Mouse (Mus musculus): ENCODE results near the gene Anxa11. TPM values are rescaled to one million over a fixed set of nuclear protein-coding genes. Genes with fewer than 3 reads are reported as not detected.
A peak's percentile ranks its signal among the peaks of the same experiment; 100 is the strongest.
"Not testable (repeated sequence)": the region's sequence is repeated elsewhere in the genome, so short reads cannot be mapped to it uniquely, and the experiment has no call there.

Anxa11 gene
- total RNA-seq, 2 experiments from 2014 or later: 76.4 to 83.4 TPM

GRCm38 (mm10) chr14:25866832-25867231, 24.9 kb downstream of the Anxa11 start:
- DNase-seq: peak; percentile 62 to 66
- intact Hi-C loops (cut with DNase I): no loop called here

- intact Hi-C loops (cut with DNase I): no loop called here
- DNase-seq: no peak
These were observed 25.9 kb downstream of the Anxa11 start for GRCm38 (mm10) chr14:25867834-25868233.

- DNase-seq: no peak
- intact Hi-C loops (cut with DNase I): no loop called here
These were observed 26.8 kb downstream of the Anxa11 start for GRCm38 (mm10) chr14:25868706-25869105.

GRCm38 (mm10) chr14:25869135-25869878, 27.4 kb downstream of the Anxa11 start:
- DNase-seq: no peak
- intact Hi-C loops (cut with DNase I): no loop called here

GRCm38 (mm10) chr14:25872461-25873415, 30.8 kb downstream of the Anxa11 start:
- intact Hi-C loops (cut with DNase I): no loop called here
- peak; percentile 59 to 69 for DNase-seq

DNA sequence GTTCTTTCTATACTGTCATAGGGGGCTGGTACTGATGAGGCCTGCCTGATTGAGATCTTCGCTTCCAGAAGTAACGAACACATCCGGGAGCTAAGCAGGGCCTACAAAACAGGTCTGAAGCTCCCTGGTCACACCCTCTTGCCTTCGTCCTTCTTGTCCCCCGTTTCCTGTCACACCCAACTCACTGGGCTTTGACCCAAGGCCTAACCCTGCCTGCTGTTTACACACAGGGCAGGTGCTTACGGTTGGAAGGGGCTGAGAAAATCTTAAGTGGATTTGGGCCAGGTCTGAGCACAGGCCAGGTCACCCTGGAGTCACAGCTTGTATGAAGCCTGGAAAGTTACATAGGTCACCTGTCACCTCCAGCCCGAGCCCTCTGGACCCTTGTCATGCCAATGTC, 34.7 kb downstream of the Anxa11 start:
- DNase-seq; intact Hi-C loops (cut with DNase I): not testable (repeated sequence)

- intact Hi-C loops (cut with DNase I); DNase-seq: not testable (repeated sequence)
These were observed 39.8 kb downstream of the Anxa11 start for GRCm38 (mm10) chr14:25881769-25882168.

- DNase-seq; intact Hi-C loops (cut with DNase I): not testable (repeated sequence)
These were observed 43.9 kb downstream of the Anxa11 start for GRCm38 (mm10) chr14:25885886-25886285.

- intact Hi-C loops (cut with DNase I); DNase-seq: not testable (repeated sequence)
These were observed 52.6 kb downstream of the Anxa11 start for GRCm38 (mm10) chr14:25894566-25894965.

GRCm38 (mm10) chr14:25895686-25896085, 53.7 kb downstream of the Anxa11 start:
- DNase-seq; intact Hi-C loops (cut with DNase I): not testable (repeated sequence)

- intact Hi-C loops (cut with DNase I): not testable (repeated sequence)
These were observed 61.0 kb downstream of the Anxa11 start, which contains the start of gene Plac9a for GRCm38 (mm10) chr14:25903000-25903399. Plac9a (minus strand) TSS chr14:25903100.

GRCm38 (mm10) chr14:25905243-25905642, 63.3 kb downstream of the Anxa11 start:
- intact Hi-C loops (cut with DNase I): not testable (repeated sequence)

More at GRCm38 (mm10) chr14:25903000-25903399, 61.0 kb downstream of the Anxa11 start, which contains the start of gene Plac9a:
- DNase-seq: not testable (repeated sequence)

GRCm38 (mm10) chr14:25907272-25907671, 65.3 kb downstream of the Anxa11 start:
- DNase-seq; intact Hi-C loops (cut with DNase I): not testable (repeated sequence)

More at GRCm38 (mm10) chr14:25905243-25905642, 63.3 kb downstream of the Anxa11 start:
- not testable (repeated sequence) for DNase-seq

DNA sequence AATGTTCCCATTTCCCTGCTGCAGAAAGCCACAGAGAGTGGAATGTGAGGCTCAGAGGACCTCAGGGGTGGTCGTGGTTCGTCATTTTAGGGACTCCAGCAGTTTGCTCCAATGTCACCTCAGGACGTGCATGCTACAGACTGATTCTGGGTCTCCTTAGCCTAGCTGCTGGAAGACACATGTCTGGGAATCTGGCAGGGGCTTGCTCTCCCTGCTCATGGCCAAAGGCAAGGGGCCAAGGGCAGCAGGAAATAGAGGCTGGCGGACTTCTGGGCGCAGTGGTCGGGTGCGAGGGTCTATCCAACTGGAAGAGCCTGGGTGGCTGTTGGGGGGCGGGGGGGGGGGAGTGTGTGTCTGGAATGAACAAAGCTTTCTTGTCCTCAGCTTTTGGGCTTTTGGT, 67.0 kb downstream of the Anxa11 start:
- DNase-seq; intact Hi-C loops (cut with DNase I): not testable (repeated sequence)

GRCm38 (mm10) chr14:25918427-25919170, 76.6 kb downstream of the Anxa11 start:
- intact Hi-C loops (cut with DNase I); DNase-seq: not testable (repeated sequence)

DNA sequence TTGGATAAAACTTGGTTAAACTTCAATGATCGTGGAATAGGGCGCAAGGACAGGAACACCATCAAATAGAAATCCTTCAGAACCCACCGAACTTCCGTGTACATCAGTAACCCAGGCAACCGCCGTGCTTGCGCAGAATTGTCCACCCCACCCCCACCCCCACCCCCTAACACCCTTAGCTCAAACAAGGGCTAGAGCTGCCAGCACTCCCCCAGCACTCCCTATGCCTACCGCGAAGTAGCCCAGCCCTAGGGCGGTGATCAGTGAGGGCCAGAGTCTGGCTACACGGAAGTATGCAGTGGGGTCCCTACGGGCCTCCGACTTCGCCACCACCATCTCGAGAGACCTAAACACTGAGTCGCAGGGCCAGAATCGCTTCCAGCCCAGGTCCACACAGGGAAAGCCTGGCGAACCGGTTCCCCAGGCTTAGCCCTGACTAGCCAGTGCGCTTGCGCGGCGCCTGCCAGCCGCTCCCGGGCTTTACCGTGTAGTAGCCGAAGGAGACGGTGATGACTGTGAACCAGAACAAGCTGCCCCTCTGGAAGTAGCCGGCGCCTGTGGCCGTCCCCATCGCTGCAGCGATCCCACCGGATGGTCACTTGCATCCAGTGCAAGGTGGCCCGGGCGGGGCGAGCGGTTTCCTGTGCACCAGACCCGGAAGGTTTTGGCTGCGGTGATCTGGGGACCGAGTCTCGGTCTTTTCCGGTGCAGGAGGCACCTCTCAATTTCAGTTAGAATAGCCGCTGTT, 85.0 kb downstream of the Anxa11 start:
- DNase-seq; intact Hi-C loops (cut with DNase I): not testable (repeated sequence)

DNA sequence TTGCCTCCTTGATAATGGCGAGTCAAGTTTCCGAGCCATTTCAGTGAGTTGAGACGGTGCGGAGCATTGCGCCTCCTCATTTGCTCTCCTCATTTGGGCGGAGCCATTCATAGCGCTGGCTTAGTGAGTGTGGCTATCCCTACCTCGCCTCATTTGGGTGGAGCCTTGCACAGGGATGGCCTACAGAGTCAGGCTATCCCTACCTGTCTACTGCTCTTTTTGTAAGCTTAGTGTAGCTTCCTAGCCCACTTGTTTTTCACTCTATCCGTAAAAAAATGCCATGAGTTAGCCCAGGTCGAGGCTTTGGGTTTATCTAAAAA, 85.6 kb downstream of the Anxa11 start, which contains the start of gene Tmem254a:
Tmem254a (minus strand) TSS at position 111 of the 320 bp plus-strand sequence.
- intact Hi-C loops (cut with DNase I); DNase-seq: not testable (repeated sequence)

All from heart, postnatal 10 days (tissue).